Mouse (Mus musculus): ENCODE data around the gene Klrk1. TPM values are rescaled to one million over a fixed set of nuclear protein-coding genes. Genes with fewer than 3 reads are reported as not detected.
"Not testable (repeated sequence)": the region's sequence is repeated elsewhere in the genome, so short reads cannot be mapped to it uniquely, and the experiment has no call there.

The Klrk1 gene
- polyA plus RNA-seq (2015; fragmentation: Nextera tagmentation; extraction: Ambion mirVana), result 0.16 TPM in 1 of 2 replicates, not detected in the other

GRCm38 (mm10) chr6:129623735-129624134 is at the start of gene Klrk1:
TSS of gene Klrk1 (minus strand) at chr6:129623864.
- no peak within 1 kb of the TSS for H3K4me3 ChIP-seq (replicated peaks)
- ATAC-seq (ENCODE audit: insufficient number of reproducible peaks, low FRiP score, low TSS enrichment, low read depth), result no peak
- no peak within 1 kb of the TSS for H3K27ac ChIP-seq (replicated peaks)
- no peak within 1 kb of the TSS for H3K4me2 ChIP-seq (replicated peaks)
- no peak within 1 kb of the TSS for H3K9ac ChIP-seq
- no peaks in the 10 kb centered on the region for H3K36me3 ChIP-seq
- WGBS, result 72% methylated on average over 4 of the region's 4 CpGs
- H3K9me3 ChIP-seq (replicated peaks), result no peaks in the 10 kb centered on the region
- H3K4me1 ChIP-seq, result no peaks in the 10 kb centered on the region
- no peaks in the 10 kb centered on the region for H3K27me3 ChIP-seq

- not testable (repeated sequence) for H3K27me3 ChIP-seq; ATAC-seq (ENCODE audit: insufficient number of reproducible peaks, low FRiP score, low TSS enrichment, low read depth); H3K9me3 ChIP-seq (replicated peaks); H3K9ac ChIP-seq; H3K36me3 ChIP-seq; H3K4me2 ChIP-seq (replicated peaks); H3K4me1 ChIP-seq; H3K4me3 ChIP-seq (replicated peaks); H3K27ac ChIP-seq (replicated peaks)
- no CpG with 5 or more reads among the region's 3 CpGs for WGBS
Measured at GRCm38 (mm10) chr6:129661301-129661700, 37.6 kb upstream of the Klrk1 start.

GRCm38 (mm10) chr6:129660589-129660988 is 36.9 kb upstream of the Klrk1 start, which contains the start of gene Klrc2:
TSS of gene Klrc2 (minus strand) at chr6:129660689.
- 67% methylated on average over 4 of the region's 4 CpGs for WGBS
- H3K9ac ChIP-seq; ATAC-seq (ENCODE audit: insufficient number of reproducible peaks, low FRiP score, low TSS enrichment, low read depth); H3K27ac ChIP-seq (replicated peaks); H3K9me3 ChIP-seq (replicated peaks); H3K4me3 ChIP-seq (replicated peaks); H3K27me3 ChIP-seq; H3K4me2 ChIP-seq (replicated peaks); H3K4me1 ChIP-seq; H3K36me3 ChIP-seq: not testable (repeated sequence)

- H3K36me3 ChIP-seq; H3K4me3 ChIP-seq (replicated peaks); H3K9ac ChIP-seq; H3K27ac ChIP-seq (replicated peaks); H3K27me3 ChIP-seq; H3K4me1 ChIP-seq; H3K9me3 ChIP-seq (replicated peaks); H3K4me2 ChIP-seq (replicated peaks); ATAC-seq (ENCODE audit: insufficient number of reproducible peaks, low FRiP score, low TSS enrichment, low read depth): not testable (repeated sequence)
- 60% methylated on average over 1 of the region's 3 CpGs for WGBS
Measured at GRCm38 (mm10) chr6:129644054-129644453, 20.4 kb upstream of the Klrk1 start.

GRCm38 (mm10) chr6:129643237-129643636 is 19.6 kb upstream of the Klrk1 start, which contains the start of gene Klrc3:
TSS of gene Klrc3 (minus strand) at chr6:129643337.
- H3K9me3 ChIP-seq (replicated peaks); H3K27me3 ChIP-seq; H3K4me1 ChIP-seq; H3K27ac ChIP-seq (replicated peaks); ATAC-seq (ENCODE audit: insufficient number of reproducible peaks, low FRiP score, low TSS enrichment, low read depth); H3K9ac ChIP-seq; H3K4me2 ChIP-seq (replicated peaks); H3K4me3 ChIP-seq (replicated peaks); H3K36me3 ChIP-seq: not testable (repeated sequence)
- 83% methylated on average over 3 of the region's 3 CpGs for WGBS

GRCm38 (mm10) chr6:129631046-129631445 is 7.4 kb upstream of the Klrk1 start:
- H3K36me3 ChIP-seq; H3K9me3 ChIP-seq (replicated peaks); H3K4me2 ChIP-seq (replicated peaks); ATAC-seq (ENCODE audit: insufficient number of reproducible peaks, low FRiP score, low TSS enrichment, low read depth); H3K4me3 ChIP-seq (replicated peaks); H3K4me1 ChIP-seq; H3K9ac ChIP-seq; H3K27ac ChIP-seq (replicated peaks); H3K27me3 ChIP-seq: not testable (repeated sequence)
- WGBS, result 80% methylated on average over 2 of the region's 2 CpGs

GRCm38 (mm10) chr6:129608372-129608771 is 15.3 kb downstream of the Klrk1 start:
- no peak for ATAC-seq (ENCODE audit: insufficient number of reproducible peaks, low FRiP score, low TSS enrichment, low read depth)
- H3K27me3 ChIP-seq, result no peaks in the 10 kb centered on the region
- H3K9me3 ChIP-seq (replicated peaks), result no peaks in the 10 kb centered on the region
- H3K36me3 ChIP-seq, result no peaks in the 10 kb centered on the region
- H3K4me2 ChIP-seq (replicated peaks), result no peak overlapping the region
- H3K9ac ChIP-seq, result no peak overlapping the region
- H3K4me1 ChIP-seq, result no peaks in the 10 kb centered on the region
- H3K4me3 ChIP-seq (replicated peaks), result no peak overlapping the region
- H3K27ac ChIP-seq (replicated peaks), result no peak overlapping the region

GRCm38 (mm10) chr6:129591508-129591907 is 32.2 kb downstream of the Klrk1 start, which contains the start of gene Klrd1:
TSS of gene Klrd1 (plus strand) at chr6:129591782.
- ATAC-seq (ENCODE audit: insufficient number of reproducible peaks, low FRiP score, low TSS enrichment, low read depth), result no peak
- Histone ChIP-seq H3K36me3 (no peaks in the 10 kb centered on the region), H3K9me3 (replicated peaks) (no peaks in the 10 kb centered on the region), H3K4me1 (no peaks in the 10 kb centered on the region), H3K27me3 (no peaks in the 10 kb centered on the region), H3K27ac (replicated peaks) (no peak within 1 kb of the TSS), H3K4me3 (replicated peaks) (no peak within 1 kb of the TSS), H3K9ac (no peak within 1 kb of the TSS), H3K4me2 (replicated peaks) (no peak within 1 kb of the TSS)
- WGBS, result 71% methylated on average over 3 of the region's 3 CpGs

GRCm38 (mm10) chr6:129583014-129583413 is 40.6 kb downstream of the Klrk1 start:
- Histone ChIP-seq H3K36me3 (no peaks in the 10 kb centered on the region), H3K27ac (replicated peaks) (no peak overlapping the region), H3K4me3 (replicated peaks) (no peak overlapping the region), H3K27me3 (no peaks in the 10 kb centered on the region), H3K9ac (no peak overlapping the region), H3K9me3 (replicated peaks) (no peaks in the 10 kb centered on the region), H3K4me1 (no peaks in the 10 kb centered on the region), H3K4me2 (replicated peaks) (no peak overlapping the region)
- ATAC-seq (ENCODE audit: insufficient number of reproducible peaks, low FRiP score, low TSS enrichment, low read depth), result no peak
- WGBS, result 68% methylated on average over 3 of the region's 3 CpGs

- ATAC-seq (ENCODE audit: insufficient number of reproducible peaks, low FRiP score, low TSS enrichment, low read depth), result no peak
- WGBS, result 80% methylated on average over 4 of the region's 4 CpGs
- Histone ChIP-seq H3K4me1 (no peaks in the 10 kb centered on the region), H3K9ac (no peak overlapping the region), H3K27me3 (no peaks in the 10 kb centered on the region), H3K4me3 (replicated peaks) (no peak overlapping the region), H3K36me3 (no peaks in the 10 kb centered on the region), H3K4me2 (replicated peaks) (no peak overlapping the region), H3K27ac (replicated peaks) (no peak overlapping the region), H3K9me3 (replicated peaks) (no peaks in the 10 kb centered on the region)
Measured at GRCm38 (mm10) chr6:129581896-129582295, 41.8 kb downstream of the Klrk1 start.

- Histone ChIP-seq H3K27me3 (no peaks in the 10 kb centered on the region), H3K9me3 (replicated peaks) (no peaks in the 10 kb centered on the region), H3K4me2 (replicated peaks) (no peak overlapping the region), H3K4me3 (replicated peaks) (no peak overlapping the region), H3K27ac (replicated peaks) (no peak overlapping the region), H3K9ac (no peak overlapping the region), H3K4me1 (no peaks in the 10 kb centered on the region), H3K36me3 (no peaks in the 10 kb centered on the region)
- 51% methylated on average over 4 of the region's 4 CpGs for WGBS
- no peak for ATAC-seq (ENCODE audit: insufficient number of reproducible peaks, low FRiP score, low TSS enrichment, low read depth)
Measured at GRCm38 (mm10) chr6:129581274-129581673, 42.4 kb downstream of the Klrk1 start.

GRCm38 (mm10) chr6:129577605-129578004 is 46.1 kb downstream of the Klrk1 start, which contains the start of gene Klre1:
TSS of gene Klre1 (plus strand) at chr6:129577905.
- no peak within 1 kb of the TSS for H3K9ac ChIP-seq
- ATAC-seq (ENCODE audit: insufficient number of reproducible peaks, low FRiP score, low TSS enrichment, low read depth), result no peak
- no peak within 1 kb of the TSS for H3K27ac ChIP-seq (replicated peaks)
- no peaks in the 10 kb centered on the region for H3K4me1 ChIP-seq
- no peak within 1 kb of the TSS for H3K4me3 ChIP-seq (replicated peaks)
- H3K4me2 ChIP-seq (replicated peaks), result no peak within 1 kb of the TSS
- no peaks in the 10 kb centered on the region for H3K36me3 ChIP-seq
- no peaks in the 10 kb centered on the region for H3K9me3 ChIP-seq (replicated peaks)
- WGBS, result 88% methylated on average over 8 of the region's 8 CpGs
- H3K27me3 ChIP-seq, result no peaks in the 10 kb centered on the region

Data from embryonic facial prominence, embryonic 15.5 days (tissue).